Mouse (Mus musculus) hindbrain, embryonic 15.5 days (tissue): ENCODE data around the gene Spaca1. TPM values are rescaled to one million over a fixed set of nuclear protein-coding genes. Genes with fewer than 3 reads are reported as not detected.
"Not testable (repeated sequence)": the region's sequence is repeated elsewhere in the genome, so short reads cannot be mapped to it uniquely, and the experiment has no call there.

Source experiments
- ATAC-seq: fragments of 200-750 bp; cut with Nextera tagmentation; 2 replicates; pipeline ENCODE4 v1.8.0; 2017; ENCODE audit warnings: low read depth, moderate number of reproducible peaks, moderate TSS enrichment; ENCODE audit not compliant: low FRiP score
- H3K27ac ChIP-seq: fragments of 300-500 bp; sonication (generic); replicated peaks from 2 replicates; pipeline ENCODE4 v1.5.1; 2015; ENCODE audit warnings: mild to moderate bottlenecking, inconsistent platforms
- H3K27me3 ChIP-seq: fragments of 300-500 bp; sonication (generic); 2 replicates; pipeline ENCODE4 v1.6.1; 2015; ENCODE audit warnings: control low read depth, inconsistent platforms
- H3K36me3 ChIP-seq: fragments of 300-500 bp; sonication (generic); 2 replicates; pipeline ENCODE4 v1.6.1; 2015; ENCODE audit warnings: control low read depth, inconsistent platforms
- H3K4me1 ChIP-seq: fragments of 300-500 bp; sonication (generic); replicated peaks from 2 replicates; pipeline ENCODE4 v1.6.1; 2015; ENCODE audit warnings: control low read depth, inconsistent platforms
- H3K4me2 ChIP-seq: fragments of 300-500 bp; sonication (generic); 2 replicates; pipeline ENCODE4 v1.6.1; 2015; ENCODE audit warnings: moderate library complexity, mild to moderate bottlenecking, inconsistent platforms
- H3K4me3 ChIP-seq: fragments of 300-500 bp; sonication (generic); 2 replicates; pipeline ENCODE4 v1.5.1; 2015; ENCODE audit warnings: mild to moderate bottlenecking, inconsistent platforms
- H3K9ac ChIP-seq: fragments of 300-500 bp; sonication (generic); 2 replicates; pipeline ENCODE4 v1.6.1; 2015; ENCODE audit warnings: inconsistent platforms
- H3K9me3 ChIP-seq: fragments of 300-500 bp; sonication (generic); 2 replicates; pipeline ENCODE4 v1.6.1; 2016; ENCODE audit warnings: control low read depth, inconsistent platforms
- WGBS: fragments of 180-500 bp; shearing (Covaris S2); methylation state at CpG from one replicate; pipeline ENCODE4 v1.1.7; 2015; 5-methylcytosine and 5-hydroxymethylcytosine counted together
- polyA plus RNA-seq: library from polyadenylated mRNA; unstranded; fragments of >200 nt; fragmentation: Nextera tagmentation; extraction: Ambion mirVana; gene quantifications from 2 replicates; pipeline ENCODE4 v1.2.1, GENCODE M21; 2015

Spaca1 gene
- polyA plus RNA-seq = 0.84 and 1.1 TPM in 2 replicates

DNA sequence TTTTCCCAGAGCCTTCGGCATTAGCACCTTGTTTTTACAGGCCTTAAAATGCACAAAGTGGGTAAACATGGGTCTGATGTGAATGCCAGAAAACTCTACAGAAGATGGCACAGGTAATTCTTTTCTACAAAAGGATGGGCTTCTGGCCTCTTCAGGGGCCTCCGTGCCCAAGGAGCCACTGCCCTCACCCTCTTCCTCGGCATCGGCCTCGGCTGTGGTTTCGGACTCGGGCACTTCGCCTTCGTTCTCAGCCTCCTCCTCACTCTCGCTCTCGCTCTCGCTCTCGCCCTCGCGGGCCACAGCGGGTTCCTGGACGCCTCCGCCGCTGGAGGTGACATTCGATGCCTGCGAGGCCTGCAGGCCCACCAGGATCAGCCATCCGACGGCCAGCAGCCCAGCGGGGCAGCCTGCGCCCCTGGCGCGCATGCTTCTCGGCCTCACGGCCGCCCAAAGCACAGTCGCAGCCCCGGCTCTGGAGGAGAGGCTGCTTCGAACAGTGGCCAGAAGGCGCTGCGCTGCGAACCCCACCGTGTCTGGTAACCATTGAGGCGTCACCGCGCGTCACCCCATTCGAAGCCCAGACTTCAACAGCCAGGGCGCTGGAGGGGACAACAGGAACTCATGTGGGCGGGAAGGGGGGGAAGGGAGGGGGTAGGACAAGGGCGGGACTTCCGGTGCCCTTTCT, at the start of gene Spaca1:
Spaca1 (minus strand) TSS at position 621 of the 685 bp plus-strand sequence.
- Histone ChIP-seq H3K4me2 (peak within 1 kb of the TSS; percentile 49), H3K9ac (peak within 1 kb of the TSS; percentile 28), H3K4me1 (no peaks in the 10 kb centered on the region), H3K4me3 (peak within 1 kb of the TSS; percentile 24), H3K27ac (no peak within 1 kb of the TSS), H3K9me3 (no peaks in the 10 kb centered on the region), H3K36me3 (no peaks in the 10 kb centered on the region), H3K27me3 (no peaks in the 10 kb centered on the region)
- ATAC-seq = no peak
- WGBS = 40% methylated on average over 46 of the region's 46 CpGs

DNA sequence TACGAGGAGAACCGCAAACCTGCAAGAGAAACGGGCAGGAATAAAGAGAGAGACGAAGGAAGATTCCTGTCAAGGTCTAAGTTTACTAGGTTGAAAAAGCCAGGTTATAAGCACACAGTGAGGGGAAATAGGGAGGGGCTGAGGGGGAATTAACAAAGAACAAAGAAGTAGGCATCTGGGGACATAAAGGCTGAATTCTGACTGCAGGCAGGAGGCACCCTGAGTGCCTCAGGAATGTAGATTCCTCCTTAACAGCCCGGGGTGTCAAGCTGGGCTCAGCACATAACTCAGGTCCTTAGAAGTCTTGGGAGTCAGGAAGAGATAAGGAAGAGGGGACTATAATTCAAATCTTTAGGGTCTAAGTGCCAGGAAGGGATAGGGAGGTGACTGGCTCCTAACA, 37.3 kb upstream of the Spaca1 start:
- H3K9me3 ChIP-seq, H3K36me3 ChIP-seq, H3K9ac ChIP-seq, H3K4me3 ChIP-seq, ATAC-seq, H3K4me1 ChIP-seq, H3K27me3 ChIP-seq, H3K27ac ChIP-seq, H3K4me2 ChIP-seq: not testable (repeated sequence)
- 94% methylated on average over 5 of the region's 5 CpGs for WGBS

DNA sequence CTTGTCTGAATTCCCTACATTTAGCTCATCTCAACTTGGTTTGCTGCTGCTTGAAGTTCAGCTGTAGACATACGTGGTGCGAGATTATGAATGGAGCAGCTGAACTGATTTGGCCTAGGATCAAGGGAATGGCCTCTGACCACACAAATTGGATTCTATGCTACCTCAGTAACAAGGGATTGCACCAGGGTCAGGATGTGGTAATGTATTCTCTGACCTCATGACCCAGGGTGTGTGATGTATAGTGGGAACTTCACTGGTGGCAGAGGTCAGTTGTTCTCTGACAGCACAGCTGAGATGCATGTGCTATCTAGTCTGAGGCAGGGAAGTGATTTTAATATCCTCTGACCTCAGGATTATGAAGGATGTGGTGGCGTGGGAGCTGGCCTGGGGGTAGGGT, 31.1 kb upstream of the Spaca1 start:
- WGBS = 54% methylated on average over 3 of the region's 3 CpGs
- no peak for ATAC-seq

DNA sequence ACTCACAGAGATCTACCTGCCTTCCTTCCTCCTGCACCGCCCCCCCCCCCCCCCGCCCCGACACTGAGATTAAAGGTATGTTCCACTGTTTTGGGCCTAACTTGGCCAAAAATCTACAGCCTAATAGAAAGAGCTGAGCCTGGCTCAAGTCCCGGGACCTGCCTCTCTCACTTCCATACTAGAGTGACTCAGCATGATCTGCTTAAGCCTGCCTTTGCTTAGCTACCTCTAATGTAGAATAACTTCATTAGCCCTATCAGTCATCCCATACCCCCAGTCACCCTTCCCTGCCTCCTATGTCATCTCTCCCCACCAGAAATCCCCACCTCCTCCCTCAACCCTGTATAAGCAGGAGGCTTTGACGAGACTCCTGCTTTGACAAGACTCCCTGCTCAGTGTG, 19.0 kb upstream of the Spaca1 start:
- H3K4me3 ChIP-seq = no peak overlapping the region
- no peak overlapping the region for H3K27ac ChIP-seq
- no peaks in the 10 kb centered on the region for H3K27me3 ChIP-seq
- ATAC-seq = no peak
- no peak overlapping the region for H3K4me2 ChIP-seq
- H3K4me1 ChIP-seq = no peaks in the 10 kb centered on the region
- 71% methylated on average over 3 of the region's 5 CpGs for WGBS
- no peak overlapping the region for H3K9ac ChIP-seq
- no peaks in the 10 kb centered on the region for H3K9me3 ChIP-seq
- H3K36me3 ChIP-seq = no peaks in the 10 kb centered on the region

More for the DNA sequence above, 31.1 kb upstream of the Spaca1 start:
- H3K9me3 ChIP-seq = no peaks in the 10 kb centered on the region
- H3K27ac ChIP-seq = no peak overlapping the region
- no peak overlapping the region for H3K9ac ChIP-seq
- H3K4me2 ChIP-seq = no peak overlapping the region
- no peaks in the 10 kb centered on the region for H3K36me3 ChIP-seq
- H3K27me3 ChIP-seq = no peaks in the 10 kb centered on the region
- H3K4me3 ChIP-seq = no peak overlapping the region
- no peaks in the 10 kb centered on the region for H3K4me1 ChIP-seq

DNA sequence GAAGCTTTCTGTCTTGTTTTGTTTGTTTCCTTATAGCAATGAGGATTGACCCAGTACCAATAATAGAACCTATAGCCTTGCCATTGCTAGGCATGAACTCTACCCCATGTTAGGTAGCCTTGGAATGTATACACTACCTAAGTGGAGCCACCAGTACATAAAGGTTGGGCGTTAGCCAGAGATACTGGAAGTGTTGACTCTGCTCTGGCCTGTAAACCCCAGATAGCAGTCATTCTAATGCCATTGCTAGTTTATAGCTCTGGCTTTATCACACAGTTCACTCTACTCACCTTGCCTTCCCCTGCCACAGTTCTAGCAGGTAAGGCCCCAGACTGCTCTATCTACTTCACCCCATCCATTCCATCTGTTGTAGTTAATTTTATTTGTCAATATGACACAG, 8.3 kb upstream of the Spaca1 start:
- Histone ChIP-seq H3K4me3 (no peak overlapping the region), H3K9ac (no peak overlapping the region), H3K4me1 (no peaks in the 10 kb centered on the region), H3K27me3 (no peaks in the 10 kb centered on the region), H3K9me3 (no peaks in the 10 kb centered on the region), H3K27ac (no peak overlapping the region), H3K4me2 (no peak overlapping the region), H3K36me3 (no peaks in the 10 kb centered on the region)
- 92% methylated on average over 1 of the region's 1 CpGs for WGBS
- ATAC-seq = no peak

DNA sequence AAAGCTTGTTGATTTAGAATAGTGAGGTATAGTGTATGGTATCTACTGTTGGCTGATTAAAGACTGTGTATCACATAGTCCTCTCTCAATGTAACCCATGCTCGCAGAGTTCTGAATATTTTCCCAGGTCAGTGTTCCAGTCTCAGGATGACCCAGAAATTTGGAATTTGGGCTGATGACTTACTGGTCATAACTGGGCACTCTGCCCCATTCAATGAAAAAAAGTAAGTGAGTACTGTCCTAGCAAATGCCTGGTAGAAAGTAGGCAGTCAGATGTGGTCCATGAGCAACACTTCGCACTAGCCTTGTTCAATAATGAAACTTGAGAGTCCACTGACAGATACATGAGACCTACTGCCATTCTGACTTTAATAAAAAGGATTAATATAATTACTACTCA, 23.2 kb downstream of the Spaca1 start:
- no peak overlapping the region for H3K4me2 ChIP-seq
- no peak overlapping the region for H3K27ac ChIP-seq
- no peak for ATAC-seq
- H3K4me3 ChIP-seq = no peak overlapping the region
- no peaks in the 10 kb centered on the region for H3K4me1 ChIP-seq
- no peaks in the 10 kb centered on the region for H3K36me3 ChIP-seq
- no peaks in the 10 kb centered on the region for H3K27me3 ChIP-seq
- H3K9ac ChIP-seq = no peak overlapping the region
- no peaks in the 10 kb centered on the region for H3K9me3 ChIP-seq
- 96% methylated on average over 2 of the region's 2 CpGs for WGBS

DNA sequence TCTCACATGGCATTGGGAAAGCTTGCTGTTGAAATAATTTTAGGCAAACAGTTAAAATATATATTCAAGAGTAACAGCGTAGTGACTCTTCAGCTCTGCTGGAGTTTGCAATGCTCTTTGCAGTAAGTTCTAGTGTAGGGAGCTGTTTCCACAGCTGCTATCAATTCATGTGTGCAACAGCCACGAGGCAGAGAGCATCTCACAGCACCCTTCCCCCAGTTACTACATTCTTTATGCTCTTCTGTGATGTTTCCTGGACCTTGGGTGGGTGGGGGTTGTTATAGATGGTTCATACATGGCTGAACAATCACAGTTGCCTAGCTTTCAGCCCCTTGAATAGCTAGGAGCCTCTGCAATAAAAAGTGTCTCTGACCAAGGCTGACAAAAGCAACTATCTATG, 28.5 kb downstream of the Spaca1 start:
- H3K4me3 ChIP-seq = no peak overlapping the region
- no peaks in the 10 kb centered on the region for H3K27me3 ChIP-seq
- no peak overlapping the region for H3K27ac ChIP-seq
- H3K9ac ChIP-seq = no peak overlapping the region
- H3K9me3 ChIP-seq = no peaks in the 10 kb centered on the region
- no peak overlapping the region for H3K4me2 ChIP-seq
- H3K4me1 ChIP-seq = no peaks in the 10 kb centered on the region
- H3K36me3 ChIP-seq = no peaks in the 10 kb centered on the region
- WGBS = 39% methylated on average over 2 of the region's 2 CpGs
- ATAC-seq = no peak

DNA sequence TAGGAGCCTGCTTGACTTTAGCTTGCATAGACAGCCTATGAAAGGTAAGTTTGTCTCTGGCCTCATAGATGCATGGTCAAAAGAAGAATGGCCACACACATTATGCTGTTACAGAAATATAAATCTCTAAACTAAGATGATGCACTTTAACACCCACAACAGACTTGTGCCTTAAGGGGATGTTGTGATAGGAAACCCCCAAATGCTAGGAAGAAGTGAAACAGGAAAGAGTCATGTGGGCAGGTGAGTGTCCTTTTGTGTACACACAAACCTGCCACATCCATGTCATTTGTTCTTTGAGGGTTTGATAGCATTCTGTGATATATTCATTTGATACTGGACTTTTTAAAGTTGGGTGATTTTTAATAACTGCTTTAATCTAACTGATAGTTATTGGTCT, 53.6 kb downstream of the Spaca1 start:
- H3K4me3 ChIP-seq = no peak overlapping the region
- ATAC-seq = no peak

DNA sequence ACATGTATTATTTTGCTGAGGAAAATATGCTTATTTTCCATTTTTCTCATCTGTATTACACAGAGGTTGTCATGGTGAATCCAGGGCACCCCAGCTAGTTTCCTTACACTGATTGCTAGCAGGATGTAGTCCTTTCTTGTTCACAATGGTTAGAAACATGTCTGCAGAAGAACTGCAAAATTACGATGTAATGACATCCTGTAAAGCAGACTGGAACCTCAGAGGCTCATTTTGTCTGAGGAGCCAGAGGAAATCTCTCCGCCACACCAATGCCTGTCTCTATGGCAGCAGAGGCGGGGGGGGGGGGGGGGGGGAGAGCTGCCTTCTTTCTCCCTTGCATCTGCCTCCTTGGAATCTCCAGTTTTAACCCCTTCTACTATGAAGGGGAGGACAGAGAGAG, 57.3 kb downstream of the Spaca1 start:
- Histone ChIP-seq H3K9ac (no peak overlapping the region), H3K4me3 (no peak overlapping the region), H3K36me3 (no peaks in the 10 kb centered on the region), H3K4me2 (no peak overlapping the region), H3K9me3 (no peaks in the 10 kb centered on the region), H3K27ac (no peak overlapping the region), H3K4me1 (0 out of 2 replicates have a peak, but pooled peaks cover 5% of the 10 kb centered on the region), H3K27me3 (no peaks in the 10 kb centered on the region)
- WGBS = 28% methylated on average over 2 of the region's 3 CpGs
- ATAC-seq = no peak

More for the DNA sequence above, 53.6 kb downstream of the Spaca1 start:
- H3K27me3 ChIP-seq = no peaks in the 10 kb centered on the region
- H3K9ac ChIP-seq = no peak overlapping the region
- H3K36me3 ChIP-seq = no peaks in the 10 kb centered on the region
- 0 out of 2 replicates have a peak, but pooled peaks cover 5% of the 10 kb centered on the region for H3K4me1 ChIP-seq
- H3K27ac ChIP-seq = no peak overlapping the region
- H3K4me2 ChIP-seq = no peak overlapping the region
- no peaks in the 10 kb centered on the region for H3K9me3 ChIP-seq

DNA sequence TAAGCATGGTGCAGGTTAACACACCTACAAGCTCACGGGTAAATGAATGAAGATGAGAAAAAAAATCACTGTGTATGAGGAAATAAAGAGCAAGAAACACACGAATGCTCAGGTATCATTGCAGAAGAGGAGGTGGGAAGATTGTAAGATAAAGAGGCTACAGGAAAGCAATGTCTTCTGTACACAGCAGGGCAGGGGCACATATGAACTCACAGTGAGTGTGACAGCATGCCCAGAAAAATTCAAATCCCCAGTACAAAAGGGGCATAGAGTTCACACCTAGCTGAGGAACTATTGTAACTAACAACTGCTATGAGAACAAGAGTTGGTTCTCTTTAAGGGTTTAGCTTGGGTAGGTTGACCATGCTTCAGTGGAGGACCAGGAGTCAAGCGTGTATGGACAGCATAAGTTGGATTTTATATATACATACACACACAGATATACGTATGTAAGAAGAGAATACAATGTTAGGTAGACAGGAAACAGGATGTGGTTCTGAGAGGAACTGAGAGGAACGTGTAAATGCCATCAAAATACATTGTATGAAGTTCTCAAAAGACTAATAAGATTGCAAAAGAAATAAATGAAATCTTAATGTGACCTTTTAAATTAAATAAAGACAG, 61.4 kb downstream of the Spaca1 start:
- 87% methylated on average over 5 of the region's 5 CpGs for WGBS
- Histone ChIP-seq H3K4me3 (no peak overlapping the region), H3K9me3 (no peaks in the 10 kb centered on the region)

More for the DNA sequence above, 61.4 kb downstream of the Spaca1 start:
- Histone ChIP-seq H3K4me1 (0 out of 2 replicates have a peak, but pooled peaks cover 5% of the 10 kb centered on the region), H3K36me3 (no peaks in the 10 kb centered on the region), H3K9ac (no peak overlapping the region), H3K4me2 (no peak overlapping the region), H3K27ac (no peak overlapping the region), H3K27me3 (no peaks in the 10 kb centered on the region)
- no peak for ATAC-seq
